Mouse (Mus musculus) MN1 (cell line): ENCODE measurements around the gene Syt9.

Source experiments
- DNase-seq: peaks from one replicate; pipeline ENCODE4 v3.0.0-alpha.2; 2016; ENCODE audit warnings: low spot score

Gene Syt9

GRCm38 (mm10) chr7:107370232-107371125 lies at the start of gene Syt9:
Gene Syt9 (plus strand): TSS chr7:107370728.
- DNase-seq, result no peak

- DNase-seq, result peak; percentile 46
Measured at GRCm38 (mm10) chr7:107339013-107339412, 31.5 kb upstream of the Syt9 start.

- no peak for DNase-seq
Measured at GRCm38 (mm10) chr7:107339560-107340057, 30.9 kb upstream of the Syt9 start.

GRCm38 (mm10) chr7:107340221-107340620 lies 30.3 kb upstream of the Syt9 start:
- DNase-seq, result no peak

- no peak for DNase-seq
Measured at GRCm38 (mm10) chr7:107341519-107342190, 28.9 kb upstream of the Syt9 start.

- no peak for DNase-seq
Measured at GRCm38 (mm10) chr7:107349201-107349600, 21.3 kb upstream of the Syt9 start.

- DNase-seq, result no peak
Measured at GRCm38 (mm10) chr7:107362153-107362552, 8.4 kb upstream of the Syt9 start.

GRCm38 (mm10) chr7:107362634-107363033 lies 7.9 kb upstream of the Syt9 start:
- no peak for DNase-seq

- DNase-seq, result no peak
Measured at GRCm38 (mm10) chr7:107371126-107371920, 795 bp downstream of the Syt9 start.

GRCm38 (mm10) chr7:107380562-107380961 lies 10.0 kb downstream of the Syt9 start:
- DNase-seq, result no peak

GRCm38 (mm10) chr7:107389604-107390003 lies 19.1 kb downstream of the Syt9 start:
- no peak for DNase-seq

GRCm38 (mm10) chr7:107392749-107393148 lies 22.2 kb downstream of the Syt9 start:
- no peak for DNase-seq

GRCm38 (mm10) chr7:107400061-107400799 lies 29.7 kb downstream of the Syt9 start:
- DNase-seq, result no peak

GRCm38 (mm10) chr7:107403261-107403660 lies 32.7 kb downstream of the Syt9 start:
- DNase-seq, result no peak

- no peak for DNase-seq
Measured at GRCm38 (mm10) chr7:107414928-107415327, 44.4 kb downstream of the Syt9 start.

GRCm38 (mm10) chr7:107417043-107417850 lies 46.7 kb downstream of the Syt9 start:
- peak; percentile 59 for DNase-seq

GRCm38 (mm10) chr7:107437381-107437780 lies 66.9 kb downstream of the Syt9 start:
- no peak for DNase-seq

GRCm38 (mm10) chr7:107444579-107444978 lies 74.1 kb downstream of the Syt9 start:
- no peak for DNase-seq

- no peak for DNase-seq
Measured at GRCm38 (mm10) chr7:107454660-107455059, 84.1 kb downstream of the Syt9 start.

- DNase-seq, result peak; percentile 88
Measured at GRCm38 (mm10) chr7:107455118-107455521, 84.6 kb downstream of the Syt9 start.

GRCm38 (mm10) chr7:107461167-107461566 lies 90.6 kb downstream of the Syt9 start:
- DNase-seq, result no peak
